Mouse (Mus musculus) ES-E14 (cell line): ENCODE measurements around the gene Gmppb.

Experiments used
- HCFC1 ChIP-seq: IDR thresholded peaks from 2 replicates; pipeline ENCODE4 v1.6.1; 2012; ENCODE audit warnings: low read length, inconsistent platforms, borderline replicate concordance; ENCODE audit not compliant: insufficient read depth
- ZC3H11A ChIP-seq: IDR thresholded peaks from 2 replicates; pipeline ENCODE4 v1.6.1; 2012; ENCODE audit warnings: low read depth, mild to moderate bottlenecking, inconsistent platforms, low read length, borderline replicate concordance
- ZNF384 ChIP-seq: IDR thresholded peaks from 2 replicates; pipeline ENCODE4 v1.6.1; 2012; ENCODE audit warnings: low read depth, low read length, inconsistent platforms

- TF ChIP-seq HCFC1, result 0 out of 2 replicates have a peak, but pooled peaks have one; percentile 28
- no peak for TF ChIP-seq ZC3H11A
- TF ChIP-seq ZNF384, result no peak
Observed at GRCm38 (mm10) chr9:108049016-108049455, at the start of gene Gmppb.
